Mouse (Mus musculus) erythroblast, embryonic 14.5 days (primary cell): ENCODE measurements around the gene Tmem255a.

ENCODE experiments used
- GATA1 ChIP-seq: IDR thresholded peaks from 2 replicates; pipeline ENCODE4 v1.6.1; 2012; ENCODE audit warnings: low read length, inconsistent platforms, mixed read lengths
- TAL1 ChIP-seq: IDR thresholded peaks from 3 replicates; pipeline ENCODE4 v1.6.1; 2012; ENCODE audit warnings: low read length, inconsistent platforms, mixed read lengths

GRCm38 (mm10) chrX:38247601-38248000, 4.6 kb downstream of the Tmem255a start:
- TF ChIP-seq TAL1 (no peak), GATA1 (no peak)
